Mouse (Mus musculus): ENCODE results near the gene Cacna1s. TPM values are rescaled to one million over a fixed set of nuclear protein-coding genes. Genes with fewer than 3 reads are reported as not detected.

Cacna1s gene
- polyA plus RNA-seq, 1 experiment from 2014 or later, result 0.39 TPM

- peaks cover 11% of the 10 kb centered on the region for H3K27me3 ChIP-seq (ENCODE audit: control insufficient read depth, insufficient read depth, low read depth, low read length)
- no peaks in the 10 kb centered on the region for H3K9me3 ChIP-seq (replicated peaks; ENCODE audit: control insufficient read depth, low read length, poor library complexity, severe bottlenecking)
- H3K4me3 ChIP-seq (ENCODE audit: low read depth, low read length), result no peak overlapping the region
- H3K27ac ChIP-seq (ENCODE audit: low read length), result no peak overlapping the region
- 5% methylated on average over 2 of the region's 2 CpGs for WGBS
- H3K9ac ChIP-seq (ENCODE audit: low read depth, low read length), result no peak overlapping the region
- no peak for ATAC-seq
- no peak overlapping the region for H3K4me2 ChIP-seq (ENCODE audit: low read length)
- H3K36me3 ChIP-seq (ENCODE audit: control insufficient read depth, insufficient read depth, low read length), result no peaks in the 10 kb centered on the region
- peaks cover 5% of the 10 kb centered on the region; the same call in 1 of the 2 replicates for H3K4me1 ChIP-seq (ENCODE audit: control insufficient read depth, insufficient read depth, low read length)
Observed at GRCm38 (mm10) chr1:136047432-136047831, 5.1 kb upstream of the Cacna1s start.

GRCm38 (mm10) chr1:136047894-136048293 lies 4.7 kb upstream of the Cacna1s start:
- peaks cover 5% of the 10 kb centered on the region; the same call in 1 of the 2 replicates for H3K4me1 ChIP-seq (ENCODE audit: control insufficient read depth, insufficient read depth, low read length)
- H3K4me2 ChIP-seq (ENCODE audit: low read length), result no peak overlapping the region
- no peak overlapping the region for H3K9ac ChIP-seq (ENCODE audit: low read depth, low read length)
- no peak for ATAC-seq
- H3K27ac ChIP-seq (ENCODE audit: low read length), result no peak overlapping the region
- 75% methylated on average over 9 of the region's 9 CpGs for WGBS
- H3K27me3 ChIP-seq (ENCODE audit: control insufficient read depth, insufficient read depth, low read depth, low read length), result peaks cover 13% of the 10 kb centered on the region
- H3K9me3 ChIP-seq (replicated peaks; ENCODE audit: control insufficient read depth, low read length, poor library complexity, severe bottlenecking), result no peaks in the 10 kb centered on the region
- H3K36me3 ChIP-seq (ENCODE audit: control insufficient read depth, insufficient read depth, low read length), result no peaks in the 10 kb centered on the region
- H3K4me3 ChIP-seq (ENCODE audit: low read depth, low read length), result no peak overlapping the region

DNA sequence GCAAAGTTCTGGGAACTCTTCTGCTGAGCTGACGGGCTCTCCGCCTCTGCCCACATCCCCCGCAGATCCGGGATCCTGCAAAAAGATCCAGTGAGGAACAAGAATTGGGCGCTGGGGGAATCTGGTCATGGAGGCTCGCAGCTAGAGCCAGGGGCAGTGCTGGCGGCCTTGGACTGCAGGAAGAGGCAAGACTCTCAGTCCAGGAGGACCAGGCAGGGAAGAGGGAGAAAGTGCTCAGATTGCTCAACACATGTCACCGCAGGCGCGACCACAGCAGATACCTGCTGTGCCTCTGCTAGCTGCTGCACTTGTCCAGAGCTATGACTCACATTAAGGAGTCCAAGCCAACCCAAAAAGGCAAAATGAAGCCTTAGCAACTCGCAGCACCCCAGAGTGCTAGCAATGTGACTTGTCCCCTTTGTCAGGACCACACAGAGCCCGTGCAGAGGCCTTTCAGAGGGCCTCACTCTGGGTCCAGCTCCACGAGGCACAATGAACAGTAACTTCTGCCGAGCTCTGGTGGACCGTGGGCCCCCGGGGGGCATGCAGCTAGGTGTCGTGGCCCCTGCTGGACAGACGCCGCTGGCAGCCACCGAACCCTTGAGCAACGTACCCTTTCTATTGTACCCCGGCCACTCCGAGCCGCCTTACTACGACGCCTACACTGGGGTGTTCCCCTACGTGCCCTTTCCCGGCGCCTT lies 2.1 kb upstream of the Cacna1s start, which contains the start of gene Ascl5:
Gene Ascl5, plus strand, starts transcription at position 493 of the 701 bp plus-strand sequence.
- peaks cover 5% of the 10 kb centered on the region; the same call in 1 of the 2 replicates for H3K4me1 ChIP-seq (ENCODE audit: control insufficient read depth, insufficient read depth, low read length)
- peak within 1 kb of the TSS; percentile 59; the same call in 1 of the 2 replicates for H3K9ac ChIP-seq (ENCODE audit: low read depth, low read length)
- peak within 1 kb of the TSS; percentile 65 for H3K4me2 ChIP-seq (ENCODE audit: low read length)
- peaks cover 13% of the 10 kb centered on the region for H3K27me3 ChIP-seq (ENCODE audit: control insufficient read depth, insufficient read depth, low read depth, low read length)
- peak; percentile 9 for ATAC-seq
- H3K36me3 ChIP-seq (ENCODE audit: control insufficient read depth, insufficient read depth, low read length), result no peaks in the 10 kb centered on the region
- no peaks in the 10 kb centered on the region for H3K9me3 ChIP-seq (replicated peaks; ENCODE audit: control insufficient read depth, low read length, poor library complexity, severe bottlenecking)
- H3K27ac ChIP-seq (ENCODE audit: low read length), result no peak within 1 kb of the TSS
- H3K4me3 ChIP-seq (ENCODE audit: low read depth, low read length), result peak within 1 kb of the TSS; percentile 40
- 19% methylated on average over 29 of the region's 29 CpGs for WGBS

DNA sequence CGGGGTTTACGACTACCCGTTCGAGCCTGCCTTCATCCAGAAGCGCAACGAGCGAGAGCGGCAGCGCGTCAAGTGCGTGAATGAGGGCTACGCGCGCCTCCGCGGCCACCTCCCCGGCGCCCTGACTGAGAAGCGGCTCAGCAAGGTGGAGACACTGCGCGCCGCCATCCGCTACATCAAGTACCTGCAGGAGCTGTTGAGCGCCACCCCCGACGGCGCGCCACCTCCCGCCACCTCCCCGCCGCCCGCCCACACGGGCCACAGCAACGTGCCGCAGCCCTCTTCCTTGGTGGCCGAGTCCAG lies 1.6 kb upstream of the Cacna1s start:
- H3K4me3 ChIP-seq (ENCODE audit: low read depth, low read length), result peak overlapping the region; percentile 40
- peaks cover 8% of the 10 kb centered on the region for H3K4me1 ChIP-seq (ENCODE audit: control insufficient read depth, insufficient read depth, low read length)
- H3K27me3 ChIP-seq (ENCODE audit: control insufficient read depth, insufficient read depth, low read depth, low read length), result peaks cover 13% of the 10 kb centered on the region
- peak overlapping the region; percentile 59; the same call in 1 of the 2 replicates for H3K9ac ChIP-seq (ENCODE audit: low read depth, low read length)
- no peak overlapping the region for H3K27ac ChIP-seq (ENCODE audit: low read length)
- H3K4me2 ChIP-seq (ENCODE audit: low read length), result peak overlapping the region; percentile 65
- under 1% methylated on average over 36 of the region's 36 CpGs for WGBS
- no peaks in the 10 kb centered on the region for H3K36me3 ChIP-seq (ENCODE audit: control insufficient read depth, insufficient read depth, low read length)
- no peaks in the 10 kb centered on the region for H3K9me3 ChIP-seq (replicated peaks; ENCODE audit: control insufficient read depth, low read length, poor library complexity, severe bottlenecking)
- ATAC-seq, result peak; percentile 63

GRCm38 (mm10) chr1:136051465-136051864 lies 1.1 kb upstream of the Cacna1s start:
- Histone ChIP-seq H3K27ac (ENCODE audit: low read length) (no peak overlapping the region), H3K27me3 (ENCODE audit: control insufficient read depth, insufficient read depth, low read depth, low read length) (peaks cover 13% of the 10 kb centered on the region), H3K36me3 (ENCODE audit: control insufficient read depth, insufficient read depth, low read length) (no peaks in the 10 kb centered on the region), H3K4me1 (ENCODE audit: control insufficient read depth, insufficient read depth, low read length) (peaks cover 13% of the 10 kb centered on the region), H3K4me2 (ENCODE audit: low read length) (peak overlapping the region; percentile 65), H3K4me3 (ENCODE audit: low read depth, low read length) (peak overlapping the region; percentile 40), H3K9me3 (replicated peaks; ENCODE audit: control insufficient read depth, low read length, poor library complexity, severe bottlenecking) (no peaks in the 10 kb centered on the region), H3K9ac (ENCODE audit: low read depth, low read length) (peak overlapping the region; percentile 59; the same call in 1 of the 2 replicates)
- 0% methylated on average over 6 of the region's 6 CpGs for whole genome bisulfite sequencing
- ATAC-seq, result peak; percentile 70

DNA sequence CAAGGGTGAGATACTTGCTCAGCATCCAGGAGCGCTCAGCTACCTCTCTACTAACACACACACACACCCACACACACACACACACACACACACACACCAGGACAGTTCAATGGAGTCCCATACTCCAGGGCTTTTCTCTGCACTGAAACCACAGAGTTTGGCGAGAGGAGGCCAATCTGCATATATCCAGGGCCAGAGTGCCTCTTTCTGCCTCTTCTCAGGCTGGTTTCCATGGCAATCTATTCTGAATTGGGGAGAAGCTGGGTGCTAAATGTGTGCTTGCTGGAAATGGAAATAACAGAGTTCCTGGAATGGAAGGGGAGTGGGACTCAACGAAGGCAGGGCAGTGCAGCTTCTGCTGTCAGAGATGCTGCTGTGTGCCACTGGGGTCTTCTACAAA lies 3.2 kb downstream of the Cacna1s start:
- Histone ChIP-seq H3K4me3 (ENCODE audit: low read depth, low read length) (no peak overlapping the region), H3K27ac (ENCODE audit: low read length) (peak overlapping the region; percentile 57), H3K4me2 (ENCODE audit: low read length) (no peak overlapping the region), H3K4me1 (ENCODE audit: control insufficient read depth, insufficient read depth, low read length) (peaks cover 13% of the 10 kb centered on the region), H3K27me3 (ENCODE audit: control insufficient read depth, insufficient read depth, low read depth, low read length) (peaks cover 2% of the 10 kb centered on the region; the same call in 1 of the 2 replicates), H3K9me3 (replicated peaks; ENCODE audit: control insufficient read depth, low read length, poor library complexity, severe bottlenecking) (no peaks in the 10 kb centered on the region), H3K9ac (ENCODE audit: low read depth, low read length) (no peak overlapping the region), H3K36me3 (ENCODE audit: control insufficient read depth, insufficient read depth, low read length) (no peaks in the 10 kb centered on the region)
- WGBS, result 24% methylated on average over 3 of the region's 3 CpGs
- peak; percentile 27; the same call in 1 of the 2 replicates for ATAC-seq

- no peaks in the 10 kb centered on the region for H3K36me3 ChIP-seq (ENCODE audit: control insufficient read depth, insufficient read depth, low read length)
- H3K4me3 ChIP-seq (ENCODE audit: low read depth, low read length), result no peak overlapping the region
- H3K27ac ChIP-seq (ENCODE audit: low read length), result no peak overlapping the region
- H3K27me3 ChIP-seq (ENCODE audit: control insufficient read depth, insufficient read depth, low read depth, low read length), result no peaks in the 10 kb centered on the region
- 48% methylated on average over 3 of the region's 3 CpGs for WGBS
- ATAC-seq, result no peak
- H3K4me2 ChIP-seq (ENCODE audit: low read length), result no peak overlapping the region
- peaks cover 8% of the 10 kb centered on the region for H3K4me1 ChIP-seq (ENCODE audit: control insufficient read depth, insufficient read depth, low read length)
- no peaks in the 10 kb centered on the region for H3K9me3 ChIP-seq (replicated peaks; ENCODE audit: control insufficient read depth, low read length, poor library complexity, severe bottlenecking)
- H3K9ac ChIP-seq (ENCODE audit: low read depth, low read length), result no peak overlapping the region
Observed at GRCm38 (mm10) chr1:136058594-136058993, 6.0 kb downstream of the Cacna1s start.

- no peaks in the 10 kb centered on the region for H3K27me3 ChIP-seq (ENCODE audit: control insufficient read depth, insufficient read depth, low read depth, low read length)
- no peak overlapping the region for H3K4me2 ChIP-seq (ENCODE audit: low read length)
- WGBS, result 50% methylated on average over 9 of the region's 9 CpGs
- ATAC-seq, result peak; percentile 19; the same call in 1 of the 2 replicates
- H3K4me1 ChIP-seq (ENCODE audit: control insufficient read depth, insufficient read depth, low read length), result peaks cover 2% of the 10 kb centered on the region; the same call in 1 of the 2 replicates
- H3K27ac ChIP-seq (ENCODE audit: low read length), result no peak overlapping the region
- H3K9me3 ChIP-seq (replicated peaks; ENCODE audit: control insufficient read depth, low read length, poor library complexity, severe bottlenecking), result no peaks in the 10 kb centered on the region
- H3K36me3 ChIP-seq (ENCODE audit: control insufficient read depth, insufficient read depth, low read length), result no peaks in the 10 kb centered on the region
- no peak overlapping the region for H3K4me3 ChIP-seq (ENCODE audit: low read depth, low read length)
- no peak overlapping the region for H3K9ac ChIP-seq (ENCODE audit: low read depth, low read length)
Observed at GRCm38 (mm10) chr1:136061041-136061789, 8.7 kb downstream of the Cacna1s start.

- Histone ChIP-seq H3K36me3 (ENCODE audit: control insufficient read depth, insufficient read depth, low read length) (no peaks in the 10 kb centered on the region), H3K9ac (ENCODE audit: low read depth, low read length) (no peak overlapping the region), H3K27ac (ENCODE audit: low read length) (no peak overlapping the region), H3K4me1 (ENCODE audit: control insufficient read depth, insufficient read depth, low read length) (no peaks in the 10 kb centered on the region), H3K9me3 (replicated peaks; ENCODE audit: control insufficient read depth, low read length, poor library complexity, severe bottlenecking) (no peaks in the 10 kb centered on the region), H3K4me2 (ENCODE audit: low read length) (no peak overlapping the region), H3K4me3 (ENCODE audit: low read depth, low read length) (no peak overlapping the region), H3K27me3 (ENCODE audit: control insufficient read depth, insufficient read depth, low read depth, low read length) (no peaks in the 10 kb centered on the region)
- 80% methylated on average over 7 of the region's 7 CpGs for WGBS
- ATAC-seq, result peak; percentile 49; the same call in 1 of the 2 replicates
Observed at GRCm38 (mm10) chr1:136061790-136062141, 9.2 kb downstream of the Cacna1s start.

Measured in midbrain, embryonic 16.5 days (tissue).